In the genomic region with DNA sequence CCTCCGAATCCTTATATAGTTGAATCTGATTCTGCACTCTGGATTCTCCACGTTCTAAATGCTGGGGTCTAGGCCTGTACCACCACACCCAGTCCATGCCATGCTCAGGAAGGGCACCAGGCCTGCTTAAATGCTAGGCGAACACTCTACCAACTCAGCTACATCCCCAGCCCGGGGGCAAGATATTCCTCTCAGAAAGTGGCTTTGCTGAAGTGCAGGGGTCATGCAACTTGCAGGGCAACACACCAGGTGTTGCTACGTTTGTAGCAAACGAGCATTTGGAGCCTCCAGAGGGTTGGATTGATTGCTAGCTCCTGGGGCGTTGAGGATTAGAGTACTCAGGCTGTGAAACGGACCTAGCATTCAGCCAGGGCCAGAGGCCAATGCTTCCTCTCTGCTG, we compare ENCODE assay signal across 8 mouse cellular contexts. TPM values are rescaled to one million over a fixed set of nuclear protein-coding genes. Genes with fewer than 3 reads are reported as not detected.
A peak's percentile ranks its signal among the peaks of the same experiment; 100 is the strongest.
DNase-seq lines count a peak whose midpoint lies in the region; ATAC-seq and TF ChIP-seq lines count a peak whose summit lies in the region.

No protein-coding gene starts in this region.

- H3K4me3 ChIP-seq in cerebellum, adult 2 months (replicated peaks; ENCODE audit: insufficient read depth, low read depth, low read length), result peak overlapping the region; percentile 17
- H3K4me3 ChIP-seq in forebrain, embryonic 13.5 days, result peak overlapping the region; percentile 67
- H3K4me3 ChIP-seq in limb, embryonic 14.5 days (replicated peaks; ENCODE audit: low read length), result peak overlapping the region; percentile 72
- peak overlapping the region; percentile 81; the same call in 1 of the 2 replicates for H3K4me3 ChIP-seq in stomach, embryonic 15.5 days (replicated peaks)

- TF ChIP-seq POLR2A in cerebellum, adult 2 months (IDR thresholded peaks at IDR 0.05; ENCODE audit: borderline replicate concordance, insufficient read depth, low read length), result no peak
- no peak for TF ChIP-seq POLR2A in limb, embryonic 14.5 days (IDR thresholded peaks at IDR 0.05; ENCODE audit: borderline replicate concordance, extremely low read depth, insufficient read depth, insufficient read length)

- ATAC-seq in forebrain, embryonic 13.5 days, result no peak
- ATAC-seq in limb, embryonic 14.5 days (ENCODE audit: low FRiP score, low read depth), result no peak
- ATAC-seq in stomach, embryonic 15.5 days (ENCODE audit: insufficient read depth, low FRiP score, low read depth), result no peak

- WGBS in cerebellum, adult 2 months, result 40% methylated on average over 8 of the region's 8 CpGs
- 35% methylated on average over 8 of the region's 8 CpGs for WGBS in forebrain, embryonic 13.5 days
- WGBS in limb, embryonic 14.5 days, result 41% methylated on average over 8 of the region's 8 CpGs
- WGBS in stomach, embryonic 15.5 days, result 54% methylated on average over 8 of the region's 8 CpGs

- peak overlapping the region; percentile 65 for H3K4me2 ChIP-seq in forebrain, embryonic 13.5 days
- H3K4me2 ChIP-seq in limb, embryonic 14.5 days (replicated peaks; ENCODE audit: low read depth, low read length, severe bottlenecking), result peak overlapping the region; percentile 76
- H3K4me2 ChIP-seq in stomach, embryonic 15.5 days, result peak overlapping the region; percentile 81

- no peaks in the 10 kb centered on the region for H3K27me3 ChIP-seq in cerebellum, adult 2 months (ENCODE audit: control insufficient read depth, insufficient read depth, low read length)
- no peaks in the 10 kb centered on the region for H3K27me3 ChIP-seq in forebrain, embryonic 13.5 days
- H3K27me3 ChIP-seq in limb, embryonic 14.5 days (ENCODE audit: control insufficient read depth, insufficient read depth, low read length), result no peaks in the 10 kb centered on the region
- H3K27me3 ChIP-seq in stomach, embryonic 15.5 days (replicated peaks), result no peaks in the 10 kb centered on the region

- peak; percentile 19 to 36 for DNase-seq in cerebellum, adult 2 months
- DNase-seq in cerebellum, adult 11 months, result no peak
- peak; percentile 14 for DNase-seq in Muller cell, postnatal 12 days (ENCODE audit: inconsistent ontology term)
- DNase-seq in limb, embryonic 14.5 days (ENCODE audit: low spot score), result no peak
- DNase-seq in left cerebral cortex, adult 18-20 months (ENCODE audit: low spot score in 2 of 2), result no peak
- DNase-seq in frontal cortex, postnatal 14 days (ENCODE audit: low spot score in 2 of 2), result no peak

- H3K4me1 ChIP-seq in cerebellum, adult 2 months (ENCODE audit: control insufficient read depth, insufficient read depth, low read length), result peaks cover 10% of the 10 kb centered on the region
- peaks cover 15% of the 10 kb centered on the region for H3K4me1 ChIP-seq in forebrain, embryonic 13.5 days
- peaks cover 17% of the 10 kb centered on the region for H3K4me1 ChIP-seq in limb, embryonic 14.5 days (ENCODE audit: control insufficient read depth, insufficient read depth, low read length)
- peaks cover 7% of the 10 kb centered on the region for H3K4me1 ChIP-seq in stomach, embryonic 15.5 days

- no peak for TF ChIP-seq CTCF in cerebellum, adult 2 months (IDR thresholded peaks at IDR 0.05; ENCODE audit: borderline replicate concordance, insufficient read depth, low read depth, low read length)

- H3K36me3 ChIP-seq in forebrain, embryonic 13.5 days (ENCODE audit: poor library complexity, severe bottlenecking), result no peaks in the 10 kb centered on the region
- no peaks in the 10 kb centered on the region for H3K36me3 ChIP-seq in limb, embryonic 14.5 days (ENCODE audit: control insufficient read depth, insufficient read depth, low read length)
- no peaks in the 10 kb centered on the region for H3K36me3 ChIP-seq in stomach, embryonic 15.5 days

- peak overlapping the region; percentile 43; the same call in 1 of the 2 replicates for H3K27ac ChIP-seq in cerebellum, adult 2 months (ENCODE audit: insufficient read depth, low read length)
- H3K27ac ChIP-seq in forebrain, embryonic 13.5 days, result no peak overlapping the region
- H3K27ac ChIP-seq in limb, embryonic 14.5 days (replicated peaks; ENCODE audit: low read depth, low read length), result no peak overlapping the region
- H3K27ac ChIP-seq in stomach, embryonic 15.5 days, result no peak overlapping the region

- 0 out of 2 replicates have a peak overlapping the region, but pooled peaks have one; percentile 21 for H3K9ac ChIP-seq in forebrain, embryonic 13.5 days
- H3K9ac ChIP-seq in limb, embryonic 14.5 days (ENCODE audit: low read depth, low read length, severe bottlenecking), result peak overlapping the region; percentile 80
- H3K9ac ChIP-seq in stomach, embryonic 15.5 days, result no peak overlapping the region

- H3K9me3 ChIP-seq in forebrain, embryonic 13.5 days (replicated peaks), result no peaks in the 10 kb centered on the region
- H3K9me3 ChIP-seq in limb, embryonic 14.5 days (ENCODE audit: control insufficient read depth, low read length), result no peaks in the 10 kb centered on the region
- no peaks in the 10 kb centered on the region for H3K9me3 ChIP-seq in stomach, embryonic 15.5 days

RNA-seq across cellular contexts. Expression of gene Med21, which starts 9.2 kb away (rescaled TPM):
- polyA plus RNA-seq in cerebellum, adult 2 months (2012; rRNA removed), result 90.1 and 93.1 TPM in 2 replicates
- polyA plus RNA-seq in forebrain, embryonic 13.5 days (2015; fragmentation: Nextera tagmentation; extraction: Ambion mirVana), result 134 and 136 TPM in 2 replicates
- 90.6 and 116 TPM in 2 replicates for polyA plus RNA-seq in limb, embryonic 14.5 days (2012; rRNA removed)
- polyA plus RNA-seq in limb, embryonic 14.5 days (2014; fragmentation: Nextera tagmentation; extraction: Ambion mirVana), result 124 and 141 TPM in 2 replicates
- 133 and 140 TPM in 2 replicates for polyA plus RNA-seq in stomach, embryonic 15.5 days (2015; fragmentation: Nextera tagmentation; extraction: Ambion mirVana)
- 10 to 100 TPM; 49.2 to 49.5 TPM for total RNA-seq in left cerebral cortex, adult 18-20 months (2021)

RNA-seq across cellular contexts. Expression of gene Tm7sf3, which starts 9.5 kb away (rescaled TPM):
- 22.3 and 25.2 TPM in 2 replicates for polyA plus RNA-seq in cerebellum, adult 2 months (2012; rRNA removed)
- polyA plus RNA-seq in forebrain, embryonic 13.5 days (2015; fragmentation: Nextera tagmentation; extraction: Ambion mirVana), result 21.7 and 27.1 TPM in 2 replicates
- 29.1 and 35.2 TPM in 2 replicates for polyA plus RNA-seq in limb, embryonic 14.5 days (2012; rRNA removed)
- polyA plus RNA-seq in limb, embryonic 14.5 days (2014; fragmentation: Nextera tagmentation; extraction: Ambion mirVana), result 47.0 and 47.4 TPM in 2 replicates
- 31.7 and 36.1 TPM in 2 replicates for polyA plus RNA-seq in stomach, embryonic 15.5 days (2015; fragmentation: Nextera tagmentation; extraction: Ambion mirVana)
- total RNA-seq in left cerebral cortex, adult 18-20 months (2021), result 10 to 100 TPM; 27.2 to 27.5 TPM

RNA-seq across cellular contexts. Expression of gene Ints13, which starts 55.5 kb away (rescaled TPM):
- polyA plus RNA-seq in cerebellum, adult 2 months (2012; rRNA removed), result 67.3 and 72.8 TPM in 2 replicates
- polyA plus RNA-seq in forebrain, embryonic 13.5 days (2015; fragmentation: Nextera tagmentation; extraction: Ambion mirVana), result 74.2 and 81.4 TPM in 2 replicates
- 43.5 and 63.7 TPM in 2 replicates for polyA plus RNA-seq in limb, embryonic 14.5 days (2012; rRNA removed)
- 50.6 and 56.7 TPM in 2 replicates for polyA plus RNA-seq in limb, embryonic 14.5 days (2014; fragmentation: Nextera tagmentation; extraction: Ambion mirVana)
- polyA plus RNA-seq in stomach, embryonic 15.5 days (2015; fragmentation: Nextera tagmentation; extraction: Ambion mirVana), result 53.8 and 64.5 TPM in 2 replicates
- total RNA-seq in left cerebral cortex, adult 18-20 months (2021), result 10 to 100 TPM; 33.8 to 40.7 TPM

RNA-seq across cellular contexts. Expression of gene Fgfr1op2, which starts 56.1 kb away (rescaled TPM):
- polyA plus RNA-seq in cerebellum, adult 2 months (2012; rRNA removed), result 62.5 and 64.0 TPM in 2 replicates
- polyA plus RNA-seq in forebrain, embryonic 13.5 days (2015; fragmentation: Nextera tagmentation; extraction: Ambion mirVana), result 64.5 and 70.8 TPM in 2 replicates
- 63.2 and 68.1 TPM in 2 replicates for polyA plus RNA-seq in limb, embryonic 14.5 days (2012; rRNA removed)
- polyA plus RNA-seq in limb, embryonic 14.5 days (2014; fragmentation: Nextera tagmentation; extraction: Ambion mirVana), result 95.5 and 105 TPM in 2 replicates
- polyA plus RNA-seq in stomach, embryonic 15.5 days (2015; fragmentation: Nextera tagmentation; extraction: Ambion mirVana), result 98.5 and 101 TPM in 2 replicates
- 100 to 1,000 TPM; 100 to 101 TPM for total RNA-seq in left cerebral cortex, adult 18-20 months (2021)

Comparison
In these comparisons a context has a peak if more than half of its experiments do, and no peak if none do; other contexts are left out.
1. DNase-seq: peak in cerebellum, adult 2 months (2 of 2) and Muller cell, postnatal 12 days (single experiment); none in cerebellum, adult 11 months (single experiment), limb, embryonic 14.5 days (single experiment), left cerebral cortex, adult 18-20 months (0 of 2) and frontal cortex, postnatal 14 days (0 of 2).
2. H3K4me3 ChIP-seq: peak in every context shown above with its lines; median percentile 81 in stomach, embryonic 15.5 days; 72 in limb, embryonic 14.5 days; 67 in forebrain, embryonic 13.5 days; 17 in cerebellum, adult 2 months.
3. Peak in every context shown above with its lines, with median percentiles within 50 percentile points of each other: H3K4me2 ChIP-seq.